Mouse (Mus musculus): ENCODE results near the gene Rbfox1.
A peak's percentile ranks its signal among the peaks of the same experiment; 100 is the strongest.

Gene Rbfox1

DNA sequence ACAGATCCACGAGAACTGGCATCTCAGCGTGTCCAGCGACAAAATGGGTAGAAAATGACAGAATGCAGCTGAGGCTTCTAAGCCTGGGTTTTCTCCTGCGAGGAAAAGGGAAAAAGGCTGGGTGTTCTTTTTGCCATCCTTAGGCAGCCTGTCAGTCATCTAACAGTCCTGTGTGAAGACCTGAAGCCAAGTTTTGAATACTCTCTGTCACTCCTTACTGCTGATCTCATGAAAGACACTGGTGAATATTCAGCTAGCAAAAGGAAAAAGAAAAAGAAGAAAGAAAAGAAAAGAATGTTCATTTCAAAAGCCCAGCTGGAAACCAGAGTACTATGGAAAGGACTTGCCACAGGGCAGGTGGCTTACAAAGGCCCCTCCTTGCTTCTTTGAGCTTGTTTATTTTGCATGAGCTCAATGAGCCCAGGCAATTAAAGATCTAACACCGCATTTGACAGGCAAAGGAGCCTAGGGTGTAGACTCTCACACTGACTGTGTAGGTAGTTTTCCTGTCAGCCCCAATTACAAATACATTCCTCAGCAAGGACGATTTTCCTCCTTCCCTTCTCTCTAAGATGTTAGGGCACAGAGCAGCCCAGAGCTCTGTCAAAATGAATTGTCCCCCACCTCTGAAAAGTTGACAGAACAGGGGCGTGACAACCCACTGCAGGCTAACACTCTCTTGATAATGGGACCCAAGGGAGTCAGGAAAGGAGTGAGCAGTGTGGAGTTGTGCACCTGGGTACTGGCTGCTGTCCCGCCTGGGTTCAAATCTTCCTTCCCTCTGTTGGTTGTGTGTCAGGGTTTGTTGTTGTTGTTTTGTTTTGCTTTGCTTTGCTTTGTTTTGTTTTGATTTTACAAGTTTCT lies 1079.8 kb downstream of the Rbfox1 start:
- no peak for DNase-seq

- no peak for DNase-seq
Observed at GRCm38 (mm10) chr16:6969986-6970385, 1084.8 kb downstream of the Rbfox1 start.

GRCm38 (mm10) chr16:6976341-6976740 lies 1091.2 kb downstream of the Rbfox1 start:
- DNase-seq = no peak

DNA sequence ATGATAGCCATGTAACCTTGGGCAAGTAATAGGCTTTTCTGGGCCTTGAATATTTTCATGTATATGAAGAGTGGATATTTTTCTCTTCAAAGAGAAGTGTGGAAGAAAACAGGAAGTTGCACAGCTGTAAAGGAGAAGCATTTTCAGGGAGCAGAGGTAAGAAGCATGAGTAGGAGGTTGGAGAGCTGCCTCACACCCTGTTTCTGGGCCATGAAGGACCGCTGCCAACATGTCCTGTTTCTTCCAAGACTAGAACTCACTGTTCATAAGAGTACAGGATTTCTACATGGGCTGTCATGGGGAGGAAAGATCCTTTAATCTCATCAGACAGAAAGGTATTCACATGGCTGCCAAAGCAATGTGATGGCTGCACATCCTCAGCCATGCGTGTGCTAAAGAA lies 1098.8 kb downstream of the Rbfox1 start:
- DNase-seq = no peak

- no peak for DNase-seq
Observed at GRCm38 (mm10) chr16:6986031-6986430, 1100.9 kb downstream of the Rbfox1 start.

DNA sequence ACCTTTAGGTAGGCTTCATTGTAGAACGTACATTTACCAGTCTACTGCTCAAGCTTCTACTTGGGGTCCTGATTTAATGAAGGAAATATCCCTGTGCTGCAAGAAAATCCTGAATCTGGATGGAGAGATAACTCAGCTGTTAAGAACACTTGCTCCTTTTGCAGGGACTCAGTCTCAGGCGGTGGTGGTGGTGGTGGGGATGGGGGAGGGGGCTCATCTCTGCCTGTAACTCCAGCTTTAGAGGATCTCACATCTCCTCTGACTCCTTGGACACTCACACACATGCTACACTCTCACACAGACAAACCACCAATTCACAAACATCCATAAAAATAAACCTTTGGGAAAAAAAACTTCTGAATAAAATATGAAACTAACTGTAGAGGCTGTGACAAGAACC lies 1101.3 kb downstream of the Rbfox1 start:
- no peak for DNase-seq

DNA sequence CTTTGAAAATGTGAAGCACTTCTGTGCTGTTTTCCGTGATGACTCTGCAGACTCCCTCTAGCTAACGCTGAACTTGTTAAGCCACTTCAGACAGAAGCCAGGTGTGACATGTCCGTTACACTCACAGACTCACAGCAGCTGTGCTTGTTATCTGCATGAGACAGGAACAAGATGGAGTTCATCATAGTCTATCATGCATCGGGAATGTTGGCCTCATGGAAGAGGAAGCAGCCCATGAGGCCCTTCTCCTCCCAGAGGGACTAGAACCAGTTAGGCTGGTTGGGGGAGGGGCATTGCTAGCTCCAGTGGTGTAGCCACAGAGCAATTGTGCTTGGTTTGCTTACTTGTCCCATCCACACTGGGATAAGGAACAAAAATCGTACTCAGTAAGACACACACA lies 1107.1 kb downstream of the Rbfox1 start:
- no peak for DNase-seq

GRCm38 (mm10) chr16:6993180-6993579 lies 1108.0 kb downstream of the Rbfox1 start:
- no peak for DNase-seq

- DNase-seq = no peak
Observed at GRCm38 (mm10) chr16:6997109-6997508, 1112.0 kb downstream of the Rbfox1 start.

GRCm38 (mm10) chr16:6997834-6998233 lies 1112.7 kb downstream of the Rbfox1 start:
- no peak for DNase-seq

- DNase-seq = no peak
Observed at GRCm38 (mm10) chr16:7004565-7004964, 1119.4 kb downstream of the Rbfox1 start.

GRCm38 (mm10) chr16:7005478-7005877 lies 1120.3 kb downstream of the Rbfox1 start:
- DNase-seq = peak; percentile 25

GRCm38 (mm10) chr16:7017310-7017709 lies 1132.2 kb downstream of the Rbfox1 start:
- DNase-seq = no peak

DNA sequence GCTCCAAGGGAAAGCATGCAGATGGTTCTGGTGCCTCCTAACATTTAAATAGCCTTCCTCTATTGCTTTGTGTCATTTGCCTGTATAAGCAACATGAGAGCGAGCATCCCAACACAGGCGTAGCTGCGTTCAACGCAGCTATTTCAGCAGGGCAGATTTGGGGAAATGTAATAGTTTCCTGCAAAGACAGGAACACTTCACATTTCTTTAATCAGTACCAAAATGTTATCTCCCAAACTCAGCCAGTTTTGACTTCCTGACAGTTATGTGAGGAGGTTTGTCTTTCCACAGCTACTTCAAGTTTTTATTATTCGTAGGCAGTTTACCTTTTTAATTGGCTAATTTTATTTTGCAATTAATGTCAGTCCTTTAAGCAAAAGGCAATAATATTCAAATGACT lies 1149.1 kb downstream of the Rbfox1 start:
- no peak for DNase-seq

DNA sequence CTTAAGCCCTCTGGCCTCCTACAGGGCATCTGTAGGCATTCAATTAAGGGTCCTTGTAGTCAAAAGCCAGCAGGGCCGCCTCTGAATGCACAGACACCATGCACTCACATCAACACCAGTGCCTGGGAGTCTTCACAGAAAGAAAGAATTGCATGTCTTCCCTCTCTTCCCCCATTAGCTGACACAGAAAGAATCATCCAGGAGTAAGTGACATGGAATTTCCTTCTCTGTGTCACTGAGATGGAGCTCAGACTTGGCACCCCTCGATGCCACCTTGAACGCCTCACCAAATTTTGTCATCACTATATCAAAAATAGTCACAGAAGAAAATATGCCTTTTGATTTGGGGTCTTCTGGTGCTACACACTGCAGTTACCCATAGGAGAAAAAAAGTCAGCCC lies 1151.4 kb downstream of the Rbfox1 start:
- no peak for DNase-seq

- DNase-seq = no peak
Observed at GRCm38 (mm10) chr16:7036988-7037387, 1151.8 kb downstream of the Rbfox1 start.

DNA sequence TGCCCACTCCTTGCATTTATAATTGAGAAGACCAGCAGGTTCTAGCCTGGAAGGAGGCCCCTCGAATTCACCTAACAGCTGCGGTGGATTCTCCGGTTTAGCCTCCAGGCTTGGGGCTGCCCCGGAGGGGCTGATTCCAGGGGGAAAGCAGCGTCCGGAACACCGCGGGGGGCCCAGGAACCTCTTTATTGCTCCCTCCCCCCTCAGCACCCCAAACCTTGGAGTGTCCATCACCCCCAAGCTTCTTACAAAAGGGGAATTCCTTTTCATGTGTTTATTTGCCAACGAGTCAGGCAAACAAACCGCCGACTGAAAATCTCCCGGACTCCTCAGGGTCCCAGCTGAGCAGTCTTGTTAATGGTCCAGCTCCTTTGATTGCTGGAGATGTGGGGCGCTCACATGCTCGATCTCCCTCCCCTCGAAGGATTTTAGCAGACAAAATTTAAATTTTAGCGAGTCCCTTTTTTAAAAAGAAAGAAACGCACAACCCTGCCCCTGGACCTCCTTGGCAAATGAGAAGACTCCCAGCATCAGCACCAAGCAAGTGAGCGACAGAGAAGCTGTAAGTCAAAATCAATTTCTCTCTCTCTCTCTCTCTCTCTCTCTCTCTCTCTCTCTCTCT lies 1153.6 kb downstream of the Rbfox1 start:
- no peak for DNase-seq

- DNase-seq = no peak
Observed at GRCm38 (mm10) chr16:7039404-7040367, 1154.5 kb downstream of the Rbfox1 start.

- no peak for DNase-seq
Observed at GRCm38 (mm10) chr16:7040691-7041090, 1155.5 kb downstream of the Rbfox1 start.

GRCm38 (mm10) chr16:7047421-7047820 lies 1162.3 kb downstream of the Rbfox1 start:
- no peak for DNase-seq

DNA sequence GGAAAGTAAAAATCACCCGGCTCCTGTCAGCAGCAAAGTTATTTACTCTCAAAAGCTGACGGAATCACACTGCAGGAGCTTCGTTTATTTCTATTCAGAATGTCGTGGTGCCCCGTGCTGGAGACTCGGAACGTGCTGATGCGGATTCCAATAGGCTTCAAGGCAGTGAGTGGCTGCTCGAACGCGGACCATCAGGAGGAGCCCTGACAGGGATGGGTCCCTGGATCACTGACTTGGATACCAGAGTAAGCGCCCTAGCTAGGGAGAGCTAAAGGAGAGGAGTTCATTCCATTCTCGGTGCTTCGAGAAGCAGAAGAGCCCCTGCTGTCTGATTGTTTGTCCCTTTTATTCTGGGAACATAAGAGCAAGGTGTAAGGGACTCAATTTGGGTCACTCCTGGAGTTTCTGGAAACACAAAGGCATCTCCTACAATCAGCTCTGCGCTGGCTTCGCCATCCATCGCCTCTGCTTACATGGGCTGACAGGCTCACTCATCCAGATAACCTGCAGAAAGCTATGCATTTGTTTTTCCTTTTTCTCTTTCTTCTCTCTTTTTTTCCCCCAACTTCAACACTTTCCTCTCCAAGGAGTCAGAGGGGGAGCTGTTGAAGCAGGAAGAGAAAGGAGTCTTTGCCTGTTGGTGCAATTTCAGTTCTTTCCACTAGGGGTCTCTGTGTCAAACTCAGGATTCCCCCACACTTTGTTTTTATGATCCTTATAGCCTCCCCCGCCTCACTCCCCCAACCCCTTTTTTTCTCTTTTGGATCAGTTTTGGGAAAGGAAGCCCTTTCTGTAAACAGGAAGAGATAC lies 1164.2 kb downstream of the Rbfox1 start:
- peak; percentile 9 for DNase-seq

DNA sequence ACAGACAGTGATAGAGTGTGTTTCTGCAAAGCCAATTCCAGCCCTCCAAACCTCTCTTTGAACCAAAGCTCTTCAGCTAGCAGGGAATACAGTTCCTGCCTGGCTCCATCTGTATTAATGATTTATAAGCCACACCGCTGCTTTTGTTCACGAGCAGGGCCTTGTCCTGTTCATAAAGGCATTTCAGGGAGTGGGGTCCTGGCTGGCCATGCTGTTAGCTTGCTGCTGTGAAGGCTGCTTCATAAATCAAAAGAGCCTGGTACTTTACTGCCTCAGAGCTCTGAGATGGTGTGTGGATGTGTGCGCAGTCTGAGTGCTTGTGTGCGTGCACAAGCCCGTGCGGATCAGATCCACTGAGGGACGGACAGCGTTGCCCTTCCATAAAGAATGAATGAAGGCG lies 1165.8 kb downstream of the Rbfox1 start:
- no peak for DNase-seq

All from thymus, postnatal 25 days (tissue).